Mouse (Mus musculus) urinary bladder, postnatal 14 days (tissue): ENCODE results near the gene Bcl2l12.

Experiments
- DNase-seq: peaks from one replicate; pipeline ENCODE4 v3.0.0; 2021; ENCODE audit warnings: low spot score

Bcl2l12 gene

DNA sequence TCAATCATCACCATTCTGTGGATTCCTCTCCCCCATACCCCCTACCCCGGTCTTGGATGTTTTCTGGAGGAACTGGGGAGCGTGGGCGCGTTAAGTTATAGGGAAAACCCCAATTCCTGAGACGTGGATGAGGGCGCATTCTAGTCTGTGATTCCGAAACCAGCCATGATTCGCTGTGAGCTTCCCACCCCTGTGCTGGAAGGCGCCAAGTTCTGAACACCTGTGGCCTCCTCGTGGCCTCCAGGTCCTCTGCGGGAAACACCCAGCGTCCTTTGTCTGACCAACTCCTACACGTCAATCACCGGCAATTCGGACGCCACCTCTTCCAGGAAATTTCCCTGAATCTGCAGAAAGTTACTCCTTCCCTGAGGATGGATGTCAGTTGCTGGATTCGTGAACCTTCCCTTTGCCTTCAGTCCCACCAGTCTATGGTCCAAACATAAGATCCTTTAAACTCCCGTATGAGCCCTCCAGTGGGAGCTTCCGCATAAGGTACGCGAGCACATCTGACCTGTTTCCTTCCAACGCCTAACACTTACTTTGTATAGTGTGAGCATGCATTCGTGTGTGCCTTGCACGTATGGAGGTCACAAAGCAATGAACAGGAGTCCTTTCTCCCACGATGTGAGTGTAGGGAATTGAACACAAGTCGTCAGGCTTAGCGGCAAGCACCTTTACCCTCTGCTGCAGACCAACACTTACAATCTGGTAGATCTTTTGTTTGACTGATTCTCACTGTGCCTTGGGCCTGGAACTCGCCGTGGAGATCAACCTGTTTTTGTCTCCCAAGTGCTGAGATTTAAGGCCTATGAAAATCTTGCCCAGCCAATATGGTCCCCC, 11.4 kb downstream of the Bcl2l12 start:
- no peak for DNase-seq

GRCm38 (mm10) chr7:44986192-44986878, 12.2 kb downstream of the Bcl2l12 start, which contains the start of gene Prmt1:
TSS of gene Prmt1 (minus strand) at chr7:44986568.
- peak; percentile 97 for DNase-seq

GRCm38 (mm10) chr7:44985595-44986191, 12.8 kb downstream of the Bcl2l12 start:
- peak; percentile 71 for DNase-seq

GRCm38 (mm10) chr7:44984833-44985164, 13.7 kb downstream of the Bcl2l12 start:
- no peak for DNase-seq

DNA sequence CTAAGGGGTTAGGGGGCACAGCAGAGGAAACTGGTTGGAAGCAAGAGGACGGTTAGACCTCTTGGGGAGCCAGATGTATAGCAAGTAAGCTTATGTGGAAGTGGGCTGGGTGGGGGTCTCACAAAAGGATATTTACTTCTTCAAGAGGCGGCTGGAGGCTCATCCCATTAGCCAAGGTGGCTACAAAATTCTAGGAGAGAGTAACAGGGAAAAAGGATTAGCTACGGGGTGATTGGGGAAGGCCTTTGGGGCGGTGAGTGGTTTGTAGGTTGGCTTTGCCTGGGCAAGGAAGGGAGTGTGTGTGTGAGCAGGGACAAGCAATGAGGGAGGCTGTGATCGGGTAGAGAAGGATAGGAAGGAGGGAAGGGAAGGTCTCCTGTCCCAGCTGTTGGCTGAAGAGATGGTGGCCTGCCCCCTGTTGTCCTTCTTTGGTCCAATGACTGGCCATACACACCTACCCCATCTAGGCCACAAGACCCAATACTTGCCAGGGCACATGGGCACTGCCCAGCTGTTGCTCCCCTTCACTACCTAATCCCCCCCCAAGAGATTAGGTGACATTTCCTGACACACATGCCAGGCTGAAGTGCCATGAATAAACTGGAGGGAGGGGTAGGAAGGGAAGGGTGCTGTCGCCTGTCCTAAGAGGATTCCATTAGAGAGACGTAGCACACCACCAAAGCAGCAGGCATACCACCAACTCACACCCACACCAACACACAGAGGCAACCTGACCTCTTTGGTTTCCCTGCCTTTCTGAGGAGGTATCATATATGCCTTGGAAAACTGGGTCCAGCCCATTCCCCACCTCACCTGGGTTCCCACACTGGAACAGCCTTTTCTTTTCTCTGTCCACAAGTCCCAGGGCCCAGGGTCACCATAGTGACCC, 14.3 kb downstream of the Bcl2l12 start:
- no peak for DNase-seq

- DNase-seq = peak; percentile 90
These were observed 15.4 kb downstream of the Bcl2l12 start for GRCm38 (mm10) chr7:44983085-44983484.

GRCm38 (mm10) chr7:44981539-44981938, 17.0 kb downstream of the Bcl2l12 start:
- DNase-seq = no peak

- DNase-seq = no peak
These were observed 20.2 kb downstream of the Bcl2l12 start for GRCm38 (mm10) chr7:44978300-44978699.

GRCm38 (mm10) chr7:44975117-44975419, 23.4 kb downstream of the Bcl2l12 start:
- DNase-seq = no peak

DNA sequence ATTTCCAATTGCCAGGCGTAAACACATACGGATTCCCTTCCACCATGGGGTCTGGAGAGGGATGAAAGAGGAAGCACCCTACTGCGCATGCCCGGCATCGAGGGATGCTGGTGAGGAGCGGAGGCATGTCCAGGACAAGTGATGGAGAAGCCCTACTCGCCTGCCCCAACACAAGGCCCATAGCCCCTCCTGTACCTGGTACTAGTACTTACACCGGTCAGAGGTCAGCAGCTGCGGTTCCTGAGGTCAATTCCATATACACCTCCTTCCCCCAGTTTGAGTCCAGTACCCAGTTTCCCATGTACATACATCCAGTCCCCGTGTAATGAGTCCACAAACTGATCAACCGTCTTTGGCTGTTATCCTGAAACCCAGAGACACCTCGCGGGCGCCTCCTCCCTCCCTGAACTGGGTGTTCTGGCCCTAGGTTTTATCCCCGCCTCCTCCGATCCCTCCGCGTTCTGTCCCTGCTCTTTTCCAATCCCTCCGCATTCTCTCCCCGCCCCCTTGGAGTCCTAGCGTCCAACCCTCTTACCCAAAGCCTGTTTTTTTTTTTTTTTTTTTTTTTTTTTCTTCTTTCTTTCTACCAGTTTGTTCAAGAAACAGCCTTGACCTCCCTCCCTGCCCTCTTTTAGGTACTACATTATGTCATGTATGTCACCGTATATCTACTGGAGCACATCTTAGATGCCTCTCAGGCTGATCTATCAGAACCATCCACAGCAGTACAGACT, 24.0 kb downstream of the Bcl2l12 start, which contains the start of gene Cpt1c:
Gene Cpt1c (minus strand): TSS at position 469 of the 734 bp plus-strand sequence.
- peak; percentile 85 for DNase-seq

GRCm38 (mm10) chr7:44973415-44974130, 24.9 kb downstream of the Bcl2l12 start:
- DNase-seq = no peak

DNA sequence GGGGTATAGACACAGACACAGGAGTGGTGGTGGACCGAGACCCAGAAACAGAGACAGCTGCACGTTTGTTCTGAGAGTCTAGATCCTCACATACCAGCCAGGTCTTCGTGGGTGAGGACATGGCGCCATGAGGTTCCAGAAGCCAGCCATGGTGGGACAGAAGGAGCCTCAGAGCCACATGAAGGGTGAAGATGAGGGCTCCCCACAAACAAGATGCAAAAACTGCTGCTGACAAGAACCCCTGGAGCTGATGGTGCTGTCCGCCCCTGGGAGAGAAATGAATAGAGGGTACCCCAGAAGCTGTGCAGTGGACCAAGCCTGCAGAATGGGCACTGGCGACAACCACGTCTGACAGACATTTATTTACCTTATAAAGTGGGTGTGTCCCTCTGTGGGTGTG, 27.4 kb downstream of the Bcl2l12 start:
- DNase-seq = no peak

DNA sequence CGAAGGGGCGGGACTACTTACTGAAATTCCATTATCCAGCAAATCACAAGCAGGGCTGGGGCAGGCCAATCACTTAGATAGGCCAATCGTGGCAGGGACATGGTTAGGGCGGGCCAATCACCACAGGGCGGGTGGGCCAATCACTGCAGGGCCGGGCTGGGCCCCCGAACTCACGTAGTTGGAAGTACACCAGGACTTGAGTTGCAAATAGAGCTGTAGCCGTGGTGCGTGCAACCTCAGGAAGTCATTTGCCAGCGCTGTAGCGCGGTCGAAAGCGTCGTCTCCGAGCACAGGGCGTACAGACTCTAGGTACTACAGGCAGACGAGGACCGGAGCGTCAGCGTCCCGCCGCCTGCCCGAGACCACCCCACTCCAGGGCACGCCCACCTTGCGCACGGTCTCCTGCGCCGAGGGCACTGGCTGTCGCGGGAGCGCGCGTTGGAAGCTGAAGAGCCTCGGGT, 28.3 kb downstream of the Bcl2l12 start:
- DNase-seq = peak; percentile 86

DNA sequence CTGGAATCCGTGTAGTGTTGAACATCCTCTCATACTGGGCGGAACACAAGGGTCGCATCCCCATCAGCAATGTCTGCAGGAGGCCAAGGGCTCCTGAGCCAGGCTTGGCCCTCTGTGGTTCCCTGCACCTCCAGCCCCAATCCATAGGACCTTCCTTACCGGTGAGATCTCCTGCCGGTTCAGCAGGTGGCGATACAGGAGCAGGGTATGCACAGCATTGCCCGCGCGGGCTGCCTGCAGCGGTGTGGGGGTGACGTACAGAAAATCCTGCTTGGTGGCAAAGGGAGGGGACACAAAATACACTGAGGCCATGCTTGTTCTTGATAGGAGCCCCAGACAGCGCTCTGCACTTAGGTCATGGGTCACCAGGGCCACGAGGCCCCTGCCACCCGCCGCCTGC, 31.9 kb downstream of the Bcl2l12 start:
- DNase-seq = no peak

- DNase-seq = no peak
These were observed 32.5 kb downstream of the Bcl2l12 start for GRCm38 (mm10) chr7:44965975-44966374.

DNA sequence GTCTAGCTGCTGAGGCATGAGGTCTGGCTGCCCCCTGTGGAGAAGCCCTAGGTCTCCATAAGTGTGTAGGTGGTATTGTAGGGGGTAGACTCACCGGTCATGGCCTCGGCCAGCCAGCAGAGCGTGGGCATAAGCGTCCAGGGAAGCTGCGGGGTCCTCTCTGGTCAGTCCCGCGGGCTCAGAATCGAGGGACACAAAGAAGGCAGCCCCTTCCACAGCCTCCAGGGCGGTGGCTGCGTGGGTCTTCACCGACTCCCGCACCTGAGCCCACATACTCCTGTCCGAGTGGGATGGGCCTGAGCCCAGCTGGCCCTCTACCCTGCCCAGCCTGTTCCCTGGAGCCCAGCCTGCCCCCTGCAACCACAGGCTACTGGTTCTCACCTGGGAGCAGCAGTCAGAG, 33.5 kb downstream of the Bcl2l12 start:
- no peak for DNase-seq

DNA sequence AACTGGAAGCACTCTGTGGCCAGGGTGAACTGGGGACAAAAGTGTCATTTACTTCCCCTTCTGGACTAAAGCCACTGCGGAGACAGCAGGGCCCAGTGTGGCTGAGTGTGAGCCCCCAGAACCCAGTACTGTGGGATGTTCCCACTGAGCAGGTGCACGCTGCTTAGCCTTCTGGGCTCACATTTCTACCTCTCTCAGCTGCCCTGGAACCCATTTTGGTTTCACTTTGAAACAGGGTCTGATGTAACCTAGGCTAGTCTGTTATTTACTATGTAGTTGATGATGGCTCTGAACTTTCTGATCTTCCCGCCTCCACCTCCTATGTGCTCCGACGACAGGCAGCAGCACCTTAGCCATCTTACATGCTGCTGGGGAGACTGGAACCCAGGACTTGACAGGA, 35.7 kb downstream of the Bcl2l12 start:
- DNase-seq = no peak

GRCm38 (mm10) chr7:44962337-44962736, 36.2 kb downstream of the Bcl2l12 start:
- no peak for DNase-seq

GRCm38 (mm10) chr7:44960512-44960910, 38.0 kb downstream of the Bcl2l12 start:
- no peak for DNase-seq

- DNase-seq = no peak
These were observed 38.5 kb downstream of the Bcl2l12 start for GRCm38 (mm10) chr7:44959874-44960511.
